Mouse (Mus musculus) forebrain, embryonic 13.5 days (tissue): ENCODE results near the gene Olfr644. TPM values are rescaled to one million over a fixed set of nuclear protein-coding genes. Genes with fewer than 3 reads are reported as not detected.

Experiments used
- ATAC-seq: fragments of 200-750 bp; cut with Nextera tagmentation; 2 replicates; pipeline ENCODE4 v1.8.0; 2017
- H3K27ac ChIP-seq: fragments of 300-500 bp; sonication (generic); 2 replicates; pipeline ENCODE4 v1.5.1; 2015; ENCODE audit warnings: inconsistent platforms, mild to moderate bottlenecking, moderate library complexity
- H3K27me3 ChIP-seq: fragments of 300-500 bp; sonication (generic); 2 replicates; pipeline ENCODE4 v1.6.1; 2015; ENCODE audit warnings: mild to moderate bottlenecking, inconsistent platforms
- H3K36me3 ChIP-seq: fragments of 300-500 bp; sonication (generic); 2 replicates; pipeline ENCODE4 v1.6.1; 2015; ENCODE audit warnings: mild to moderate bottlenecking, inconsistent platforms; ENCODE audit not compliant: poor library complexity, severe bottlenecking
- H3K4me1 ChIP-seq: fragments of 300-500 bp; sonication (generic); 2 replicates; pipeline ENCODE4 v1.6.1; 2015; ENCODE audit warnings: inconsistent platforms
- H3K4me2 ChIP-seq: fragments of 300-500 bp; sonication (generic); 2 replicates; pipeline ENCODE4 v1.6.1; 2015; ENCODE audit warnings: inconsistent platforms, mild to moderate bottlenecking, moderate library complexity
- H3K4me3 ChIP-seq: fragments of 300-500 bp; sonication (generic); 2 replicates; pipeline ENCODE4 v1.5.1; 2015; ENCODE audit warnings: mild to moderate bottlenecking, inconsistent platforms
- H3K9ac ChIP-seq: fragments of 300-500 bp; sonication (generic); 2 replicates; pipeline ENCODE4 v1.6.1; 2015; ENCODE audit warnings: mild to moderate bottlenecking, inconsistent platforms
- H3K9me3 ChIP-seq: fragments of 300-500 bp; sonication (generic); replicated peaks from 2 replicates; pipeline ENCODE4 v1.6.1; 2016; ENCODE audit warnings: inconsistent platforms
- WGBS: fragments of 180-500 bp; shearing (Covaris S2); methylation state at CpG from one replicate; pipeline ENCODE4 v1.1.7; 2015; 5-methylcytosine and 5-hydroxymethylcytosine counted together
- polyA plus RNA-seq: library from polyadenylated mRNA; unstranded; fragments of >200 nt; fragmentation: Nextera tagmentation; extraction: Ambion mirVana; gene quantifications from 2 replicates; pipeline ENCODE4 v1.2.1, GENCODE M21; 2015

Gene Olfr644
- polyA plus RNA-seq, 1 experiment from 2014 or later, result not detected

DNA sequence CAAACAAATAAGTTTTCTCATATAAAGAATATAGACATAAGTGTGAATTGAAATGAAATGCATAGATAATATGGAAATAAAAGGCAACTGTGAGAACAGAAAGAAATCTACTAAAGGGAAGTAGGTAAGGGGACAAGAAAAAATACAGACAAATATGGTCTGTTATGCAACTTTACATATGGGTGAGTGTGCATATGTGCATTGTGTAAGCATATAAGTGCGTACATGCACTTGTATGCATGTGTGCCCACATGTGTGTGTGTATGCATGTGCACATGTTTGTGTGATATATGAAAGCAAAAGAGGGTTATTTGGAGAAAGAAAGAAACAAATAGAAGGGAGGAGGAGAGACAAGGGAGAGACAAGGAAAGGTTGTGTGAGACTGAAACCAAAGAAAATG, 52.7 kb downstream of the Olfr644 start:
- Histone ChIP-seq H3K4me3 (no peak overlapping the region), H3K9me3 (no peaks in the 10 kb centered on the region), H3K4me1 (no peaks in the 10 kb centered on the region), H3K4me2 (no peak overlapping the region), H3K36me3 (no peaks in the 10 kb centered on the region), H3K27me3 (no peaks in the 10 kb centered on the region), H3K9ac (no peak overlapping the region), H3K27ac (no peak overlapping the region)
- 88% methylated on average over 1 of the region's 1 CpGs for WGBS
- no peak for ATAC-seq

DNA sequence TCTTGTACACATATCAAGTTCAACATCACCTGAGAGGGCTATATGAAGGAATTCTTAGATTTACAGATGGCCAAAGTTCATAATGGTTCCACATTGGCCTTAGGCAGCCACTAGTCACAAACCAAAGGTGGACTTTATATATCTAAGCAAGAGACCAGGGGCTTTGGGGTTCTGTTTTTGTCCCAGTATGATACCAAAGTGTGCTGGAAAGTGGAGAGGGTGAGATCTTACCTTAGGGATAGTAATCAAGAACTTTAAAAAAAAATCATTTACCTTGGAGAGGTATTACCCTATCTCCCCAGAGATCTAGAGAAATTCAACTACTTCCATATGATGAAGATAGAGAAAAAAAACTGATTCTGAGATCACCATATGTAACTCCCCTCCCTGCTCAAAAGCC, 54.5 kb downstream of the Olfr644 start, which contains the start of gene Olfr639:
TSS of gene Olfr639 (minus strand) at position 101 of the 400 bp plus-strand sequence.
- no peak within 1 kb of the TSS for H3K4me3 ChIP-seq
- H3K36me3 ChIP-seq, result no peaks in the 10 kb centered on the region
- H3K4me2 ChIP-seq, result no peak within 1 kb of the TSS
- ATAC-seq, result no peak
- no peak within 1 kb of the TSS for H3K27ac ChIP-seq
- no peaks in the 10 kb centered on the region for H3K9me3 ChIP-seq
- no peaks in the 10 kb centered on the region for H3K27me3 ChIP-seq
- H3K4me1 ChIP-seq, result no peaks in the 10 kb centered on the region
- H3K9ac ChIP-seq, result no peak within 1 kb of the TSS

Other genes starting within 250 kb of the Olfr644 start
- gene Hbb-bs, start 243.8 kb downstream of the Olfr644 start, polyA plus RNA-seq, result 1,844 and 2,278 TPM in 2 replicates
- gene Hbb-bh2, start 231.3 kb downstream of the Olfr644 start, polyA plus RNA-seq, result not detected in 2 replicates
- gene Hbb-bh1, start 228.7 kb downstream of the Olfr644 start, polyA plus RNA-seq, result 32.1 and 81.1 TPM in 2 replicates
- gene Hbb-y, start 218.7 kb downstream of the Olfr644 start, polyA plus RNA-seq, result 3,762 and 4,630 TPM in 2 replicates
- gene Olfr66, start 185.6 kb downstream of the Olfr644 start, polyA plus RNA-seq, result not detected in 2 replicates
- gene Olfr64, start 177.4 kb downstream of the Olfr644 start, polyA plus RNA-seq, result not detected in 2 replicates
- gene Olfr65, start 168.4 kb downstream of the Olfr644 start, polyA plus RNA-seq, result not detected in 2 replicates
- not detected in 2 replicates for gene Olfr631, start 143.0 kb downstream of the Olfr644 start, polyA plus RNA-seq
- gene Olfr632, start 137.5 kb downstream of the Olfr644 start, polyA plus RNA-seq, result not detected in 2 replicates
- gene Olfr633, start 127.4 kb downstream of the Olfr644 start, polyA plus RNA-seq, result not detected in 2 replicates
- gene Olfr635, start 100.7 kb downstream of the Olfr644 start, polyA plus RNA-seq, result not detected in 2 replicates
- gene Olfr638, start 73.1 kb downstream of the Olfr644 start, polyA plus RNA-seq, result not detected in 2 replicates
- gene Olfr639, start 54.6 kb downstream of the Olfr644 start, polyA plus RNA-seq, result 0.04 TPM in 1 of 2 replicates, not detected in the other
- gene Olfr640, start 46.3 kb downstream of the Olfr644 start, polyA plus RNA-seq, result not detected in 2 replicates
- gene Olfr641, start 36.4 kb downstream of the Olfr644 start, polyA plus RNA-seq, result not detected in 2 replicates
- not detected in 2 replicates for gene Olfr642, start 19.2 kb downstream of the Olfr644 start, polyA plus RNA-seq
- gene 4930516K23Rik, start 10.4 kb downstream of the Olfr644 start, polyA plus RNA-seq, result not detected in 2 replicates
- gene Olfr645, start 13.6 kb upstream of the Olfr644 start, polyA plus RNA-seq, result not detected in 2 replicates
- gene Olfr646, start 33.0 kb upstream of the Olfr644 start, polyA plus RNA-seq, result not detected in 2 replicates
- gene Ubqln5, start 58.0 kb upstream of the Olfr644 start, polyA plus RNA-seq, result not detected in 2 replicates
- gene Olfr643, start 65.5 kb upstream of the Olfr644 start, polyA plus RNA-seq, result not detected in 2 replicates
- gene Ubqln3, start 71.4 kb upstream of the Olfr644 start, polyA plus RNA-seq, result not detected in 2 replicates
- not detected in 2 replicates for gene Ubqlnl, start 78.7 kb upstream of the Olfr644 start, polyA plus RNA-seq
- gene Olfm5, start 93.0 kb upstream of the Olfr644 start, polyA plus RNA-seq, result not detected in 2 replicates
- gene Olfr648, start 111.5 kb upstream of the Olfr644 start, polyA plus RNA-seq, result 0.23 and 0.45 TPM in 2 replicates
- not detected in 2 replicates for gene Olfr649, start 124.1 kb upstream of the Olfr644 start, polyA plus RNA-seq
- gene Trim6, start 146.9 kb upstream of the Olfr644 start, polyA plus RNA-seq, result 0.30 and 0.33 TPM in 2 replicates
- 0.42 and 0.43 TPM in 2 replicates for gene Trim34a, start 172.6 kb upstream of the Olfr644 start, polyA plus RNA-seq
- 0.17 TPM in 1 of 2 replicates, not detected in the other for gene Trim5, start 216.2 kb upstream of the Olfr644 start, polyA plus RNA-seq
- gene Trim12a, start 243.6 kb upstream of the Olfr644 start, polyA plus RNA-seq, result 1.1 and 1.2 TPM in 2 replicates